Mouse (Mus musculus): ENCODE measurements around the gene Olfr1262.

Olfr1262 gene

GRCm38 (mm10) chr2:89999845-90000244 lies at the start of gene Olfr1262:
Gene Olfr1262, plus strand, starts transcription at chr2:90000145.
- DNase-seq (ENCODE audit: inconsistent age in 2 of 2, low spot score in 1 of 2), result no peak

- DNase-seq (ENCODE audit: inconsistent age in 2 of 2, low spot score in 1 of 2), result no peak
These were observed 25.8 kb upstream of the Olfr1262 start, which contains the start of gene Olfr1260 for GRCm38 (mm10) chr2:89974184-89974583. Gene Olfr1260, plus strand, starts transcription at chr2:89974340.

- DNase-seq (ENCODE audit: inconsistent age in 2 of 2, low spot score in 1 of 2), result no peak
These were observed 22.2 kb upstream of the Olfr1262 start for GRCm38 (mm10) chr2:89977709-89978108.

- no peak for DNase-seq (ENCODE audit: inconsistent age in 2 of 2, low spot score in 1 of 2)
These were observed 9.0 kb upstream of the Olfr1262 start, which contains the start of gene Olfr1261 for GRCm38 (mm10) chr2:89990921-89991320. Gene Olfr1261, plus strand, starts transcription at chr2:89991221.

GRCm38 (mm10) chr2:90011831-90012230 lies 11.9 kb downstream of the Olfr1262 start, which contains the start of gene Olfr1263:
Gene Olfr1263, plus strand, starts transcription at chr2:90012131.
- no peak for DNase-seq (ENCODE audit: inconsistent age in 2 of 2, low spot score in 1 of 2)

- DNase-seq (ENCODE audit: inconsistent age in 2 of 2, low spot score in 1 of 2), result no peak
These were observed 25.5 kb downstream of the Olfr1262 start, which contains the start of gene Olfr1264 for GRCm38 (mm10) chr2:90025477-90025876. Gene Olfr1264, minus strand, starts transcription at chr2:90025577.

GRCm38 (mm10) chr2:90035037-90035436 lies 35.1 kb downstream of the Olfr1262 start, which contains the start of gene Olfr1265:
Gene Olfr1265, plus strand, starts transcription at chr2:90035337.
- DNase-seq (ENCODE audit: inconsistent age in 2 of 2, low spot score in 1 of 2), result no peak

All from adrenal gland, adult (tissue).